Mouse (Mus musculus): ENCODE measurements at regions not wholly inside any gene's neighbourhood (a gene's known extent, or its start where the extent isn't known, plus 50 kb on each side); places are given as distances from the start of the nearest gene placed in this dataset.
A peak's percentile ranks its signal among the peaks of the same experiment; 100 is the strongest.

- DNase-seq (ENCODE audit: low spot score): peak; percentile 49
These were observed 53.0 kb downstream of the Gm12689 start for GRCm38 (mm10) chr4:99348674-99349073.

- no peak for DNase-seq (ENCODE audit: low spot score)
These were observed 57.5 kb downstream of the Gm12689 start for GRCm38 (mm10) chr4:99353122-99353774.

- DNase-seq (ENCODE audit: low spot score): no peak
These were observed 58.5 kb downstream of the Gm12689 start for GRCm38 (mm10) chr4:99354241-99354640.

GRCm38 (mm10) chr4:99354835-99355234, 59.1 kb downstream of the Gm12689 start:
- no peak for DNase-seq (ENCODE audit: low spot score)

- no peak for DNase-seq (ENCODE audit: low spot score)
These were observed 72.3 kb downstream of the Gm12689 start for GRCm38 (mm10) chr4:99368036-99368435.

GRCm38 (mm10) chr4:99371162-99371561, 75.5 kb downstream of the Gm12689 start:
- DNase-seq (ENCODE audit: low spot score): no peak

GRCm38 (mm10) chr4:99376171-99376570, 80.5 kb downstream of the Gm12689 start:
- no peak for DNase-seq (ENCODE audit: low spot score)

GRCm38 (mm10) chr4:99376911-99377310, 81.2 kb downstream of the Gm12689 start:
- no peak for DNase-seq (ENCODE audit: low spot score)

- no peak for DNase-seq (ENCODE audit: low spot score)
These were observed 84.3 kb downstream of the Gm12689 start for GRCm38 (mm10) chr4:99379983-99380382.

- no peak for DNase-seq (ENCODE audit: low spot score)
These were observed 89.7 kb downstream of the Gm12689 start for GRCm38 (mm10) chr4:99385381-99385780.

- no peak for DNase-seq (ENCODE audit: low spot score)
These were observed 93.7 kb downstream of the Gm12689 start for GRCm38 (mm10) chr4:99389428-99389827.

- DNase-seq (ENCODE audit: low spot score): no peak
These were observed 97.3 kb downstream of the Gm12689 start for GRCm38 (mm10) chr4:99392986-99393385.

- DNase-seq (ENCODE audit: low spot score): no peak
These were observed 98.5 kb downstream of the Gm12689 start for GRCm38 (mm10) chr4:99394244-99394643.

GRCm38 (mm10) chr4:99407466-99407865, 111.8 kb downstream of the Gm12689 start:
- no peak for DNase-seq (ENCODE audit: low spot score)

GRCm38 (mm10) chr4:99423449-99423848, 127.7 kb downstream of the Gm12689 start:
- DNase-seq (ENCODE audit: low spot score): no peak

GRCm38 (mm10) chr4:99445077-99445754, 149.5 kb downstream of the Gm12689 start:
- DNase-seq (ENCODE audit: low spot score): no peak

- no peak for DNase-seq (ENCODE audit: low spot score)
These were observed 150.0 kb downstream of the Gm12689 start for GRCm38 (mm10) chr4:99445755-99446128.

GRCm38 (mm10) chr4:99458984-99459383, 163.3 kb downstream of the Gm12689 start:
- no peak for DNase-seq (ENCODE audit: low spot score)

GRCm38 (mm10) chr4:99459436-99459835, 163.7 kb downstream of the Gm12689 start:
- peak; percentile 31 for DNase-seq (ENCODE audit: low spot score)

GRCm38 (mm10) chr4:99465493-99465892, 169.8 kb downstream of the Gm12689 start:
- DNase-seq (ENCODE audit: low spot score): no peak

- DNase-seq (ENCODE audit: low spot score): no peak
These were observed 180.1 kb downstream of the Gm12689 start for GRCm38 (mm10) chr4:99475701-99476218.

- DNase-seq (ENCODE audit: low spot score): no peak
These were observed 171.8 kb upstream of the Foxd3 start for GRCm38 (mm10) chr4:99484271-99484670.

All from testis, postnatal 14 days (tissue).